Mouse (Mus musculus) embryonic fibroblast, embryonic 13.5 days (primary cell): Measurements from ENCODE around the gene Serinc2.

Experiments
- CTCF ChIP-seq: IDR thresholded peaks from 2 replicates; pipeline ENCODE4 v1.5.1; 2011; ENCODE audit warnings: mild to moderate bottlenecking, control low read depth, low read length, moderate library complexity, borderline replicate concordance; ENCODE audit not compliant: insufficient read depth
- POLR2A ChIP-seq: IDR thresholded peaks from 2 replicates; pipeline ENCODE4 v1.6.1; 2011; ENCODE audit warnings: low read depth, mild to moderate bottlenecking, control low read depth, low read length, moderate library complexity

GRCm38 (mm10) chr4:130325446-130325845, 46.4 kb upstream of the Serinc2 start:
- TF ChIP-seq POLR2A, result no peak
- TF ChIP-seq CTCF, result no peak
